Mouse (Mus musculus): ENCODE results near the gene Fcamr. TPM values are rescaled to one million over a fixed set of nuclear protein-coding genes. Genes with fewer than 3 reads are reported as not detected.

Fcamr gene
- polyA plus RNA-seq, 1 experiment = 0.07 TPM

- TF ChIP-seq POLR2A (IDR thresholded peaks at IDR 0.05; ENCODE audit: borderline replicate concordance, insufficient read depth, low read length) (no peak), CTCF (IDR thresholded peaks at IDR 0.05; ENCODE audit: borderline replicate concordance, insufficient read depth, low read depth, low read length) (no peak)
- H3K27me3 ChIP-seq (ENCODE audit: control insufficient read depth, insufficient read depth, low read length) = no peaks in the 10 kb centered on the region
- no peak overlapping the region for H3K27ac ChIP-seq (ENCODE audit: insufficient read depth, low read length)
- WGBS = 86% methylated on average over 8 of the region's 8 CpGs
- no peaks in the 10 kb centered on the region; the same call in 1 of the 2 replicates for H3K4me1 ChIP-seq (ENCODE audit: control insufficient read depth, insufficient read depth, low read length)
- no peak overlapping the region for H3K4me3 ChIP-seq (replicated peaks; ENCODE audit: insufficient read depth, low read depth, low read length)
- DNase-seq = no peak
These were observed 40.1 kb downstream of the Fcamr start for GRCm38 (mm10) chr1:130840599-130841379.

- no peaks in the 10 kb centered on the region for H3K4me1 ChIP-seq (ENCODE audit: control insufficient read depth, insufficient read depth, low read length)
- DNase-seq = no peak
- no peak for TF ChIP-seq POLR2A (IDR thresholded peaks at IDR 0.05; ENCODE audit: borderline replicate concordance, insufficient read depth, low read length)
- TF ChIP-seq CTCF (IDR thresholded peaks at IDR 0.05; ENCODE audit: borderline replicate concordance, insufficient read depth, low read depth, low read length) = no peak
- WGBS = 89% methylated on average over 7 of the region's 7 CpGs
- H3K4me3 ChIP-seq (replicated peaks; ENCODE audit: insufficient read depth, low read depth, low read length) = no peak overlapping the region
- H3K27ac ChIP-seq (ENCODE audit: insufficient read depth, low read length) = no peak overlapping the region
- no peaks in the 10 kb centered on the region for H3K27me3 ChIP-seq (ENCODE audit: control insufficient read depth, insufficient read depth, low read length)
These were observed 40.9 kb downstream of the Fcamr start for GRCm38 (mm10) chr1:130841621-130842020.

- no peak for DNase-seq
- H3K4me3 ChIP-seq (replicated peaks; ENCODE audit: insufficient read depth, low read depth, low read length) = no peak overlapping the region
- TF ChIP-seq POLR2A (IDR thresholded peaks at IDR 0.05; ENCODE audit: borderline replicate concordance, insufficient read depth, low read length) = no peak
- no peak for TF ChIP-seq CTCF (IDR thresholded peaks at IDR 0.05; ENCODE audit: borderline replicate concordance, insufficient read depth, low read depth, low read length)
- WGBS = 93% methylated on average over 7 of the region's 7 CpGs
- no peaks in the 10 kb centered on the region; the same call in 1 of the 2 replicates for H3K27me3 ChIP-seq (ENCODE audit: control insufficient read depth, insufficient read depth, low read length)
- H3K27ac ChIP-seq (ENCODE audit: insufficient read depth, low read length) = no peak overlapping the region
- no peaks in the 10 kb centered on the region for H3K4me1 ChIP-seq (ENCODE audit: control insufficient read depth, insufficient read depth, low read length)
These were observed 43.8 kb downstream of the Fcamr start for GRCm38 (mm10) chr1:130844516-130844915.

DNA sequence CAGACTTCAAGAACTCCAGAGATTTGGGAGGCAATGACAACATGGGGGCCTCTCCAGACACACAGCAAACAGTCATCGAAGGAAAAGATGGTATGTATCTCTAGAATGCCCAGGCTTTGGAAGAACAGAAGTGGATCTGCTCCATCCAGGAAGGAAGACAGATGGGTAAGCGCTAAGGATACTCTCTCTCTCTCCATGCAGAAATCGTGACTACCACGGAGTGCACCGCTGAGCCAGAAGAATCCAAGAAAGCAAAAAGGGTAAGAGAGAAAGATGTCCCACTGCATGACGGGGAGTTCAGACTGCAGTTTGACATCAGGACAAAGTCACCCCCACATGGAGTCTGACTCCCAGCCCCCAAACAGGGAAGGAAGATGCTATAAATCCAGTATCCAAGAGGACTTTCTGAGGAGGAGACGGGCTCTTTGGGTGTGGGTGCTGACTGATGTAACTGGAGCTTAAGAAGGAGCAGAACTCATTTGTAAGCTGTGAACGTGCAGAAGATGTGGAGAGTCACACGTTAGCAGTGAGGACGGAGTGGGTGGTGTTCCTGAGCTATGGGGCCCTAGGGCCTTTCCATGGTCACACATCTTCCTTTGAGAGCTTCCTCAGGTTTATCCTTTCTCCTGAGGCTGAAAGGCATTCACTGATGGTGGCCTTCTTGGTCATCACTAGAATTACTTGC lies 49.0 kb downstream of the Fcamr start:
- TF ChIP-seq POLR2A (IDR thresholded peaks at IDR 0.05; ENCODE audit: borderline replicate concordance, insufficient read depth, low read length) (no peak), CTCF (IDR thresholded peaks at IDR 0.05; ENCODE audit: borderline replicate concordance, insufficient read depth, low read depth, low read length) (no peak)
- WGBS = 84% methylated on average over 10 of the region's 10 CpGs
- H3K4me1 ChIP-seq (ENCODE audit: control insufficient read depth, insufficient read depth, low read length) = no peaks in the 10 kb centered on the region
- H3K4me3 ChIP-seq (replicated peaks; ENCODE audit: insufficient read depth, low read depth, low read length) = no peak overlapping the region
- DNase-seq = no peak
- H3K27ac ChIP-seq (ENCODE audit: insufficient read depth, low read length) = no peak overlapping the region
- no peaks in the 10 kb centered on the region; the same call in 1 of the 2 replicates for H3K27me3 ChIP-seq (ENCODE audit: control insufficient read depth, insufficient read depth, low read length)

DNA sequence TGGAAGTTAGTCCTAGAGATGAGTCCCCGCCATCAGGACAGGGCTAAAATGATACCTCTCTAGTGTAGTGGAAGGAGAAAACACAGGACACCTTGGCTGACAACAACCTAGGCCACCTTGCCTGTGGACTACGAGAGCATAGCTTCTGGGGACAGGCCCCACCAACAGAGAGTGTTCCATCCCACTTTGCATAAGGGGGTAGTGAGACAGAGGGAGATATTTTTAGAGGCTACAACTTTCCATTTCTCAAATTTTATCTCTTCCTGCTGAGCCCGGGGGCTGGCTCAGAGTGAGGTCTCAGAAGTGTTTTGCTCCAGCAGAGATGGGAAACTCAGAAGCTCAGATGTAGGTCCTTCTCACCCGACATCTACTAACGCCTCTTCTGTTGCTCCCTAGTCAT lies 49.7 kb downstream of the Fcamr start:
- Histone ChIP-seq H3K27me3 (ENCODE audit: control insufficient read depth, insufficient read depth, low read length) (no peaks in the 10 kb centered on the region; the same call in 1 of the 2 replicates), H3K4me1 (ENCODE audit: control insufficient read depth, insufficient read depth, low read length) (no peaks in the 10 kb centered on the region), H3K27ac (ENCODE audit: insufficient read depth, low read length) (no peak overlapping the region), H3K4me3 (replicated peaks; ENCODE audit: insufficient read depth, low read depth, low read length) (no peak overlapping the region)
- DNase-seq = no peak
- 95% methylated on average over 5 of the region's 5 CpGs for WGBS
- TF ChIP-seq POLR2A (IDR thresholded peaks at IDR 0.05; ENCODE audit: borderline replicate concordance, insufficient read depth, low read length) = no peak
- no peak for TF ChIP-seq CTCF (IDR thresholded peaks at IDR 0.05; ENCODE audit: borderline replicate concordance, insufficient read depth, low read depth, low read length)

- TF ChIP-seq CTCF (IDR thresholded peaks at IDR 0.05; ENCODE audit: borderline replicate concordance, insufficient read depth, low read depth, low read length) = no peak
- TF ChIP-seq POLR2A (IDR thresholded peaks at IDR 0.05; ENCODE audit: borderline replicate concordance, insufficient read depth, low read length) = no peak
- no peak overlapping the region for H3K27ac ChIP-seq (ENCODE audit: insufficient read depth, low read length)
- H3K4me3 ChIP-seq (replicated peaks; ENCODE audit: insufficient read depth, low read depth, low read length) = no peak overlapping the region
- no peak for DNase-seq
- WGBS = 69% methylated on average over 9 of the region's 9 CpGs
- H3K27me3 ChIP-seq (ENCODE audit: control insufficient read depth, insufficient read depth, low read length) = no peaks in the 10 kb centered on the region
- H3K4me1 ChIP-seq (ENCODE audit: control insufficient read depth, insufficient read depth, low read length) = no peaks in the 10 kb centered on the region
These were observed 54.1 kb downstream of the Fcamr start for GRCm38 (mm10) chr1:130854819-130855218.

DNA sequence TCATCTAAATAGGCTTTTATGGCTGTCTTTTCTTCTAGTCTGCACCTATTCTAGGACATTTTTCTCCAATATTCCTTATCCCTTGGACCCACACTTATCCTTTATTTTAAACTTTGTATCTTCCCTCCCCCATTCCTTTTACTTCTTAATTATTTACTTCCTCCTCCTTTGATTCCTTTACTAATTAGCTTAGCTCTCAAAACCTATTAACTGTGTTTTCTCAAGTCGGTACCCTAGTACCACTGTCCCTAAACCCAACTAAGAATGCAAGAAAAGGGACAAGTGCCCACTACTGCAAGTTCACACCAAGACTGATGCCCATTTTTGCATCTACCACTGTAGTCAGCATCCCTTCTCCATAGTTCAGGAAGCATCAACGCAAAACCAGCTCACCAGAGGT lies 55.0 kb downstream of the Fcamr start:
- Histone ChIP-seq H3K4me3 (replicated peaks; ENCODE audit: insufficient read depth, low read depth, low read length) (no peak overlapping the region), H3K4me1 (ENCODE audit: control insufficient read depth, insufficient read depth, low read length) (no peaks in the 10 kb centered on the region), H3K27ac (ENCODE audit: insufficient read depth, low read length) (no peak overlapping the region), H3K27me3 (ENCODE audit: control insufficient read depth, insufficient read depth, low read length) (no peaks in the 10 kb centered on the region)
- no peak for DNase-seq
- WGBS = 88% methylated on average over 2 of the region's 2 CpGs
- TF ChIP-seq CTCF (IDR thresholded peaks at IDR 0.05; ENCODE audit: borderline replicate concordance, insufficient read depth, low read depth, low read length) = no peak
- TF ChIP-seq POLR2A (IDR thresholded peaks at IDR 0.05; ENCODE audit: borderline replicate concordance, insufficient read depth, low read length) = no peak

GRCm38 (mm10) chr1:130857456-130857855 lies 56.8 kb downstream of the Fcamr start:
- 85% methylated on average over 4 of the region's 4 CpGs for WGBS
- DNase-seq = no peak

More at GRCm38 (mm10) chr1:130857456-130857855, 56.8 kb downstream of the Fcamr start:
- Histone ChIP-seq H3K4me3 (replicated peaks; ENCODE audit: insufficient read depth, low read depth, low read length) (no peak overlapping the region), H3K27ac (ENCODE audit: insufficient read depth, low read length) (no peak overlapping the region), H3K27me3 (ENCODE audit: control insufficient read depth, insufficient read depth, low read length) (no peaks in the 10 kb centered on the region), H3K4me1 (ENCODE audit: control insufficient read depth, insufficient read depth, low read length) (no peaks in the 10 kb centered on the region)
- TF ChIP-seq CTCF (IDR thresholded peaks at IDR 0.05; ENCODE audit: borderline replicate concordance, insufficient read depth, low read depth, low read length) (no peak), POLR2A (IDR thresholded peaks at IDR 0.05; ENCODE audit: borderline replicate concordance, insufficient read depth, low read length) (no peak)

All from cerebellum, adult 2 months (tissue).